Mouse (Mus musculus): ENCODE results near the gene Ttll3. TPM values are rescaled to one million over a fixed set of nuclear protein-coding genes. Genes with fewer than 3 reads are reported as not detected.
A peak's percentile ranks its signal among the peaks of the same experiment; 100 is the strongest.

Gene Ttll3
- polyA plus RNA-seq, 1 experiment: 52.2 TPM

- Histone ChIP-seq H3K27me3 (ENCODE audit: control insufficient read depth, insufficient read depth, low read length) (no peaks in the 10 kb centered on the region), H3K27ac (ENCODE audit: insufficient read depth, low read length) (no peak overlapping the region), H3K4me3 (replicated peaks; ENCODE audit: insufficient read depth, low read depth, low read length) (no peak overlapping the region), H3K4me1 (ENCODE audit: control insufficient read depth, insufficient read depth, low read length) (peaks cover 2% of the 10 kb centered on the region; the same call in 1 of the 2 replicates)
- DNase-seq: no peak
- WGBS: 63% methylated on average over 12 of the region's 12 CpGs
- TF ChIP-seq POLR2A (IDR thresholded peaks at IDR 0.05; ENCODE audit: borderline replicate concordance, insufficient read depth, low read length): no peak
- TF ChIP-seq CTCF (IDR thresholded peaks at IDR 0.05; ENCODE audit: borderline replicate concordance, insufficient read depth, low read depth, low read length): no peak
Observed at GRCm38 (mm10) chr6:113438721-113439430, 49.8 kb downstream of the Ttll3 start.

- no peak for DNase-seq
- Histone ChIP-seq H3K27ac (ENCODE audit: insufficient read depth, low read length) (no peak overlapping the region), H3K4me3 (replicated peaks; ENCODE audit: insufficient read depth, low read depth, low read length) (no peak overlapping the region), H3K27me3 (ENCODE audit: control insufficient read depth, insufficient read depth, low read length) (no peaks in the 10 kb centered on the region), H3K4me1 (ENCODE audit: control insufficient read depth, insufficient read depth, low read length) (peaks cover 2% of the 10 kb centered on the region; the same call in 1 of the 2 replicates)
- WGBS: 66% methylated on average over 3 of the region's 3 CpGs
- TF ChIP-seq CTCF (IDR thresholded peaks at IDR 0.05; ENCODE audit: borderline replicate concordance, insufficient read depth, low read depth, low read length) (no peak), POLR2A (IDR thresholded peaks at IDR 0.05; ENCODE audit: borderline replicate concordance, insufficient read depth, low read length) (no peak)
Observed at GRCm38 (mm10) chr6:113440686-113441085, 51.6 kb downstream of the Ttll3 start.

- Histone ChIP-seq H3K27ac (ENCODE audit: insufficient read depth, low read length) (no peak overlapping the region), H3K4me1 (ENCODE audit: control insufficient read depth, insufficient read depth, low read length) (peaks cover 2% of the 10 kb centered on the region; the same call in 1 of the 2 replicates), H3K4me3 (replicated peaks; ENCODE audit: insufficient read depth, low read depth, low read length) (no peak overlapping the region), H3K27me3 (ENCODE audit: control insufficient read depth, insufficient read depth, low read length) (no peaks in the 10 kb centered on the region)
- TF ChIP-seq CTCF (IDR thresholded peaks at IDR 0.05; ENCODE audit: borderline replicate concordance, insufficient read depth, low read depth, low read length) (peak; percentile 86), POLR2A (IDR thresholded peaks at IDR 0.05; ENCODE audit: borderline replicate concordance, insufficient read depth, low read length) (no peak)
- DNase-seq: peak; percentile 70 to 83
- 34% methylated on average over 7 of the region's 7 CpGs for WGBS
Observed at GRCm38 (mm10) chr6:113441147-113441680, 52.2 kb downstream of the Ttll3 start.

GRCm38 (mm10) chr6:113442087-113442441 lies 53.0 kb downstream of the Ttll3 start:
- TF ChIP-seq POLR2A (IDR thresholded peaks at IDR 0.05; ENCODE audit: borderline replicate concordance, insufficient read depth, low read length) (no peak), CTCF (IDR thresholded peaks at IDR 0.05; ENCODE audit: borderline replicate concordance, insufficient read depth, low read depth, low read length) (no peak)
- 34% methylated on average over 9 of the region's 9 CpGs for WGBS

GRCm38 (mm10) chr6:113442442-113443090 lies 53.5 kb downstream of the Ttll3 start, which contains the start of gene Jagn1:
Gene Jagn1 (plus strand): TSS chr6:113442569.
- peak within 1 kb of the TSS; percentile 40 for H3K27ac ChIP-seq (ENCODE audit: insufficient read depth, low read length)
- TF ChIP-seq CTCF (IDR thresholded peaks at IDR 0.05; ENCODE audit: borderline replicate concordance, insufficient read depth, low read depth, low read length) (no peak), POLR2A (IDR thresholded peaks at IDR 0.05; ENCODE audit: borderline replicate concordance, insufficient read depth, low read length) (peak; percentile 74; the same call in 1 of the 2 replicates)
- DNase-seq: peak; percentile 91 to 93
- no peaks in the 10 kb centered on the region for H3K27me3 ChIP-seq (ENCODE audit: control insufficient read depth, insufficient read depth, low read length)
- H3K4me3 ChIP-seq (replicated peaks; ENCODE audit: insufficient read depth, low read depth, low read length): peak within 1 kb of the TSS; percentile 65
- H3K4me1 ChIP-seq (ENCODE audit: control insufficient read depth, insufficient read depth, low read length): peaks cover 7% of the 10 kb centered on the region; the same call in 1 of the 2 replicates
- WGBS: under 1% methylated on average over 45 of the region's 45 CpGs

More at GRCm38 (mm10) chr6:113442087-113442441, 53.0 kb downstream of the Ttll3 start:
- Histone ChIP-seq H3K4me1 (ENCODE audit: control insufficient read depth, insufficient read depth, low read length) (peaks cover 4% of the 10 kb centered on the region; the same call in 1 of the 2 replicates), H3K27me3 (ENCODE audit: control insufficient read depth, insufficient read depth, low read length) (no peaks in the 10 kb centered on the region), H3K4me3 (replicated peaks; ENCODE audit: insufficient read depth, low read depth, low read length) (peak overlapping the region; percentile 65), H3K27ac (ENCODE audit: insufficient read depth, low read length) (peak overlapping the region; percentile 40; the same call in 1 of the 2 replicates)
- no peak for DNase-seq

- no peak for DNase-seq
- 0 out of 2 replicates have a peak overlapping the region, but pooled peaks have one; percentile 14 for H3K27ac ChIP-seq (ENCODE audit: insufficient read depth, low read length)
- TF ChIP-seq POLR2A (IDR thresholded peaks at IDR 0.05; ENCODE audit: borderline replicate concordance, insufficient read depth, low read length): no peak
- peak; percentile 2; the same call in 1 of the 2 replicates for TF ChIP-seq CTCF (IDR thresholded peaks at IDR 0.05; ENCODE audit: borderline replicate concordance, insufficient read depth, low read depth, low read length)
Observed at GRCm38 (mm10) chr6:113443091-113443490, 54.0 kb downstream of the Ttll3 start.

GRCm38 (mm10) chr6:113444207-113444965 lies 55.3 kb downstream of the Ttll3 start:
- no peaks in the 10 kb centered on the region for H3K27me3 ChIP-seq (ENCODE audit: control insufficient read depth, insufficient read depth, low read length)
- no peak overlapping the region for H3K27ac ChIP-seq (ENCODE audit: insufficient read depth, low read length)
- WGBS: 62% methylated on average over 8 of the region's 8 CpGs
- peaks cover 7% of the 10 kb centered on the region; the same call in 1 of the 2 replicates for H3K4me1 ChIP-seq (ENCODE audit: control insufficient read depth, insufficient read depth, low read length)
- no peak overlapping the region for H3K4me3 ChIP-seq (replicated peaks; ENCODE audit: insufficient read depth, low read depth, low read length)
- DNase-seq: no peak
- TF ChIP-seq POLR2A (IDR thresholded peaks at IDR 0.05; ENCODE audit: borderline replicate concordance, insufficient read depth, low read length): no peak
- no peak for TF ChIP-seq CTCF (IDR thresholded peaks at IDR 0.05; ENCODE audit: borderline replicate concordance, insufficient read depth, low read depth, low read length)

More at GRCm38 (mm10) chr6:113443091-113443490, 54.0 kb downstream of the Ttll3 start:
- H3K4me3 ChIP-seq (replicated peaks; ENCODE audit: insufficient read depth, low read depth, low read length): peak overlapping the region; percentile 65
- H3K27me3 ChIP-seq (ENCODE audit: control insufficient read depth, insufficient read depth, low read length): no peaks in the 10 kb centered on the region
- whole genome bisulfite sequencing: 42% methylated on average over 12 of the region's 12 CpGs
- H3K4me1 ChIP-seq (ENCODE audit: control insufficient read depth, insufficient read depth, low read length): peaks cover 7% of the 10 kb centered on the region; the same call in 1 of the 2 replicates
